Mouse (Mus musculus) cortical plate, adult 2 months (tissue): ENCODE measurements around the gene Nkrf.
A peak's percentile ranks its signal among the peaks of the same experiment; 100 is the strongest.

Source experiments
- CTCF ChIP-seq: fragments of 200-500 bp; IDR thresholded peaks from 2 replicates; pipeline ENCODE4 v1.5.1; 2011; ENCODE audit warnings: mild to moderate bottlenecking, control low read depth, low read length; ENCODE audit not compliant: insufficient read depth; ENCODE audit errors: extremely low read depth
- POLR2A ChIP-seq: fragments of 200-500 bp; IDR thresholded peaks from 2 replicates; pipeline ENCODE4 v1.6.1; 2011; ENCODE audit warnings: mild to moderate bottlenecking, low read length, control low read depth; ENCODE audit not compliant: insufficient read depth; ENCODE audit errors: extremely low read depth

GRCm38 (mm10) chrX:36903115-36903768, 543 bp upstream of the Nkrf start:
- no peak for TF ChIP-seq CTCF
- peak; percentile 82 for TF ChIP-seq POLR2A
